Comparison of ENCODE assay signal across 9 mouse cellular contexts in genomic region chr12:55560025-55560690, GRCm38 (mm10). TPM values are rescaled to one million over a fixed set of nuclear protein-coding genes. Genes with fewer than 3 reads are reported as not detected.
DNase-seq lines count a peak whose midpoint lies in the region; ATAC-seq lines count a peak whose summit lies in the region.
"Had no signal": no experiment of that assay in that cellular context is flagged by ENCODE, and none has a peak within 500 bp of the region (broad histone marks: within the 10 kb centered on the region; RNA-seq: fewer than 3 reads in every experiment).

No protein-coding gene starts in this region.

- peak overlapping the region; percentile 42 for H3K4me2 ChIP-seq in limb, embryonic 11.5 days (ENCODE audit: low read depth, severe bottlenecking)
- H3K4me2 ChIP-seq in midbrain, embryonic 13.5 days (replicated peaks), result peak overlapping the region; percentile 57

- peak; percentile 42 for DNase-seq in MEL-GATA-1-ER (ENCODE audit: extremely low read depth, low read depth)
- DNase-seq in hindbrain, embryonic 10.5 days (ENCODE audit: low spot score), result peak; percentile 15
- DNase-seq in limb, embryonic 11.5 days (ENCODE audit: low spot score), result no peak
- DNase-seq in thymus, postnatal 4 days, result peak; percentile 65
- DNase-seq in cerebellum, postnatal 10 days, result no peak
- no peak for DNase-seq in ovary, postnatal 10 days (ENCODE audit: low spot score)

- no peak overlapping the region; the same call in 1 of the 2 replicates for H3K9ac ChIP-seq in limb, embryonic 11.5 days (ENCODE audit: low read length)
- peak overlapping the region; percentile 32; the same call in 1 of the 2 replicates for H3K9ac ChIP-seq in midbrain, embryonic 13.5 days (replicated peaks)

- ATAC-seq in common myeloid progenitor, adult 5-6 weeks (replicated peaks; ENCODE audit: low read depth, poor library complexity, severe bottlenecking), result peak; percentile 85; the same call in 1 of the 2 replicates
- ATAC-seq in limb, embryonic 11.5 days (ENCODE audit: insufficient number of reproducible peaks, low FRiP score, low TSS enrichment, low read depth), result no peak
- ATAC-seq in midbrain, embryonic 13.5 days, result no peak

- H3K4me1 ChIP-seq in hindbrain, embryonic 10.5 days (replicated peaks), result peaks cover 12% of the 10 kb centered on the region
- no peaks in the 10 kb centered on the region for H3K4me1 ChIP-seq in limb, embryonic 11.5 days (ENCODE audit: control insufficient read depth, insufficient read depth, low read length)
- H3K4me1 ChIP-seq in midbrain, embryonic 13.5 days (replicated peaks), result peaks cover 10% of the 10 kb centered on the region

- H3K27ac ChIP-seq in hindbrain, embryonic 10.5 days, result peak overlapping the region; percentile 40; the same call in 1 of the 2 replicates
- H3K27ac ChIP-seq in limb, embryonic 11.5 days (replicated peaks; ENCODE audit: low read depth, low read length), result no peak overlapping the region
- H3K27ac ChIP-seq in midbrain, embryonic 13.5 days, result no peak overlapping the region

- H3K27me3 ChIP-seq in hindbrain, embryonic 10.5 days (ENCODE audit: insufficient read depth, poor library complexity, severe bottlenecking), result no peaks in the 10 kb centered on the region
- H3K27me3 ChIP-seq in limb, embryonic 11.5 days (ENCODE audit: control insufficient read depth, insufficient read depth, low read length), result no peaks in the 10 kb centered on the region
- H3K27me3 ChIP-seq in midbrain, embryonic 13.5 days, result no peaks in the 10 kb centered on the region

- 11% methylated on average over 19 of the region's 19 CpGs for WGBS in hindbrain, embryonic 10.5 days
- WGBS in limb, embryonic 11.5 days, result 18% methylated on average over 19 of the region's 19 CpGs
- 7% methylated on average over 19 of the region's 19 CpGs for WGBS in midbrain, embryonic 13.5 days

- H3K4me3 ChIP-seq in hindbrain, embryonic 10.5 days, result peak overlapping the region; percentile 50
- H3K4me3 ChIP-seq in limb, embryonic 11.5 days (ENCODE audit: low read depth, low read length), result 0 out of 2 replicates have a peak overlapping the region, but pooled peaks have one; percentile 5
- peak overlapping the region; percentile 30 for H3K4me3 ChIP-seq in midbrain, embryonic 13.5 days (replicated peaks)

- no peaks in the 10 kb centered on the region for H3K9me3 ChIP-seq in hindbrain, embryonic 10.5 days
- H3K9me3 ChIP-seq in limb, embryonic 11.5 days (ENCODE audit: control insufficient read depth, low read length), result no peaks in the 10 kb centered on the region
- no peaks in the 10 kb centered on the region for H3K9me3 ChIP-seq in midbrain, embryonic 13.5 days

- no peaks in the 10 kb centered on the region for H3K36me3 ChIP-seq in hindbrain, embryonic 10.5 days
- H3K36me3 ChIP-seq in limb, embryonic 11.5 days (ENCODE audit: control insufficient read depth, insufficient read depth, low read length), result no peaks in the 10 kb centered on the region
- H3K36me3 ChIP-seq in midbrain, embryonic 13.5 days, result no peaks in the 10 kb centered on the region

RNA-seq across cellular contexts. Expression of gene Aldoart2, which starts 4.9 kb away (rescaled TPM):
- total RNA-seq in common myeloid progenitor, adult 5-6 weeks (2017), result not detected in 2 replicates
- not detected in 2 replicates for polyA plus RNA-seq in hindbrain, embryonic 10.5 days (2016; fragmentation: Nextera tagmentation; extraction: Ambion mirVana)
- polyA plus RNA-seq in limb, embryonic 11.5 days (2014; fragmentation: Nextera tagmentation; extraction: Ambion mirVana), result not detected in 2 replicates
- polyA plus RNA-seq in midbrain, embryonic 13.5 days (2015; fragmentation: Nextera tagmentation; extraction: Ambion mirVana), result not detected in 2 replicates

RNA-seq across cellular contexts. Expression of gene Insm2, which starts 39.1 kb away (rescaled TPM):
- total RNA-seq in common myeloid progenitor, adult 5-6 weeks (2017), result 0.14 TPM in 1 of 2 replicates, not detected in the other
- polyA plus RNA-seq in hindbrain, embryonic 10.5 days (2016; fragmentation: Nextera tagmentation; extraction: Ambion mirVana), result 0.47 and 0.99 TPM in 2 replicates
- 0.07 TPM in 1 of 2 replicates, not detected in the other for polyA plus RNA-seq in limb, embryonic 11.5 days (2014; fragmentation: Nextera tagmentation; extraction: Ambion mirVana)
- polyA plus RNA-seq in midbrain, embryonic 13.5 days (2015; fragmentation: Nextera tagmentation; extraction: Ambion mirVana), result 0.64 and 1.2 TPM in 2 replicates
- polyA plus RNA-seq: gonadal fat pad, adult 2 months had no signal

Comparison
In these comparisons a context has a peak if more than half of its experiments do, and no peak if none do; other contexts are left out.
1. DNase-seq: peak in MEL-GATA-1-ER (single experiment), hindbrain, embryonic 10.5 days (single experiment) and thymus, postnatal 4 days (single experiment); none in limb, embryonic 11.5 days (single experiment), cerebellum, postnatal 10 days (0 of 2) and ovary, postnatal 10 days (single experiment).
2. Peak in every context shown above with its lines, with median percentiles within 50 percentile points of each other: H3K4me3 ChIP-seq.